Mouse (Mus musculus): ENCODE measurements at regions not wholly inside any gene's neighbourhood (a gene's known extent, or its start where the extent isn't known, plus 50 kb on each side); places are given as distances from the start of the nearest gene placed in this dataset.

DNA sequence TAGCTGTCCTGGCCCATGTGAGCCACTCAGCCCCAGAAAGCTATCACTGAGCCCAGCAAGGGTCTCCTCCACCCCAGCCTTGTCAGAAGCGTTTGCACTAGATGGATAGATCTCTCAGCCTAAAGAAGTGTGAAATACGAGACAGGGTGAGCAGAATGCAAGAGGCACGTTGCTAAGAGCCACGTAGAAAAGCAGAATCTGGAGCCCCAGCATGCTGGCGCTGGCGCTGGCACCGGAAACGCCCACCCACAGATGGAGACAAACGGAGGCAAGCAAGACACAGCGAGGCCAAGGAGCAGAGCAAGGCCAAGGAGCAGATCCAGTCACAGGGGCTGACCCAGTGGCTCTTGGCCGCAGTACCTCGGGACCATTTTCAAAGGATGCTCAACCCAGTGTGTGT is 100.9 kb upstream of the Zfp536 start:
- no peak for TF ChIP-seq GATA1 (IDR thresholded peaks at IDR 0.05; ENCODE audit: borderline replicate concordance, low read length)
- no peak for TF ChIP-seq FLI1 (IDR thresholded peaks at IDR 0.05; ENCODE audit: low read length)

All from megakaryocyte, embryonic 14.5 days (primary cell).